Mouse (Mus musculus) R1 (cell line): ENCODE measurements around the gene Plcl2.

Experiments used
- DNase-seq: peaks from one replicate; pipeline ENCODE4 v3.0.0-alpha.2; 2018; ENCODE audit warnings: low read depth, low spot score

The Plcl2 gene

GRCm38 (mm10) chr17:50509251-50510104 is at the start of gene Plcl2:
TSS of gene Plcl2 (plus strand) at chr17:50509403.
- peak; percentile 68 for DNase-seq

GRCm38 (mm10) chr17:50460301-50460700 is 48.9 kb upstream of the Plcl2 start:
- DNase-seq = no peak

- no peak for DNase-seq
These were observed 41.8 kb upstream of the Plcl2 start for GRCm38 (mm10) chr17:50467438-50467837.

- no peak for DNase-seq
These were observed 40.1 kb upstream of the Plcl2 start for GRCm38 (mm10) chr17:50469126-50469525.

GRCm38 (mm10) chr17:50469543-50470431 is 39.4 kb upstream of the Plcl2 start:
- peak; percentile 30 for DNase-seq

- DNase-seq = peak; percentile 44
These were observed 38.6 kb upstream of the Plcl2 start for GRCm38 (mm10) chr17:50470432-50471078.

GRCm38 (mm10) chr17:50471230-50471629 is 38.0 kb upstream of the Plcl2 start:
- peak; percentile 4 for DNase-seq

- DNase-seq = no peak
These were observed 31.9 kb upstream of the Plcl2 start for GRCm38 (mm10) chr17:50477277-50477676.

- DNase-seq = no peak
These were observed 28.3 kb upstream of the Plcl2 start for GRCm38 (mm10) chr17:50480867-50481266.

- no peak for DNase-seq
These were observed 25.5 kb upstream of the Plcl2 start for GRCm38 (mm10) chr17:50483700-50484099.

GRCm38 (mm10) chr17:50484981-50485380 is 24.2 kb upstream of the Plcl2 start:
- no peak for DNase-seq

GRCm38 (mm10) chr17:50487058-50487618 is 22.1 kb upstream of the Plcl2 start:
- no peak for DNase-seq

GRCm38 (mm10) chr17:50487670-50488069 is 21.5 kb upstream of the Plcl2 start:
- DNase-seq = no peak

GRCm38 (mm10) chr17:50488406-50488805 is 20.8 kb upstream of the Plcl2 start:
- DNase-seq = no peak

- no peak for DNase-seq
These were observed 20.3 kb upstream of the Plcl2 start for GRCm38 (mm10) chr17:50488895-50489294.

GRCm38 (mm10) chr17:50490644-50491430 is 18.4 kb upstream of the Plcl2 start:
- no peak for DNase-seq

- no peak for DNase-seq
These were observed 17.7 kb upstream of the Plcl2 start for GRCm38 (mm10) chr17:50491496-50491895.

GRCm38 (mm10) chr17:50495216-50495889 is 13.8 kb upstream of the Plcl2 start:
- DNase-seq = no peak

GRCm38 (mm10) chr17:50498062-50498697 is 11.0 kb upstream of the Plcl2 start:
- DNase-seq = no peak
